Mouse (Mus musculus) cortical plate, adult 2 months (tissue): Measurements from ENCODE around the gene Galnt17.

Source experiments
- CTCF ChIP-seq: fragments of 200-500 bp; IDR thresholded peaks from 2 replicates; pipeline ENCODE4 v1.5.1; 2011; ENCODE audit warnings: mild to moderate bottlenecking, control low read depth, low read length; ENCODE audit not compliant: insufficient read depth; ENCODE audit errors: extremely low read depth
- POLR2A ChIP-seq: fragments of 200-500 bp; IDR thresholded peaks from 2 replicates; pipeline ENCODE4 v1.6.1; 2011; ENCODE audit warnings: mild to moderate bottlenecking, low read length, control low read depth; ENCODE audit not compliant: insufficient read depth; ENCODE audit errors: extremely low read depth

GRCm38 (mm10) chr5:131119896-131120295 is 188.4 kb downstream of the Galnt17 start:
- no peak for TF ChIP-seq CTCF
- no peak for TF ChIP-seq POLR2A
